ENCODE assay signal across 15 mouse cellular contexts in genomic region chr17:51937707-51938106, GRCm38 (mm10).
"Had no signal": no experiment of that assay in that cellular context is flagged by ENCODE, and none has a peak within 500 bp of the region (broad histone marks: within the 10 kb centered on the region; RNA-seq: fewer than 3 reads in every experiment).

No protein-coding gene starts in this region.

- DNase-seq: retina, postnatal 1 day; right cerebral cortex, adult 18-20 months; right cerebral cortex, postnatal 14 days; right cerebral cortex, postnatal 25 days; right cerebral cortex, postnatal 4 days; spleen, adult 18-20 months; thymus, adult 18-20 months; thymus, adult 2 months; thymus, postnatal 14 days; thymus, postnatal 25 days; thymus, postnatal 36 days; thymus, postnatal 4 days had no signal

- H3K4me1 ChIP-seq: neural tube, embryonic 13.5 days; neural tube, embryonic 15.5 days; stomach, embryonic 15.5 days had no signal

- H3K9me3 ChIP-seq: neural tube, embryonic 13.5 days; neural tube, embryonic 15.5 days; stomach, embryonic 15.5 days had no signal

- H3K4me3 ChIP-seq: neural tube, embryonic 13.5 days; neural tube, embryonic 15.5 days; stomach, embryonic 15.5 days had no signal

- H3K27me3 ChIP-seq: neural tube, embryonic 13.5 days; neural tube, embryonic 15.5 days; stomach, embryonic 15.5 days had no signal

- H3K36me3 ChIP-seq: neural tube, embryonic 13.5 days; neural tube, embryonic 15.5 days; stomach, embryonic 15.5 days had no signal
